Mouse (Mus musculus) hindbrain, embryonic 12.5 days (tissue): ENCODE results near the gene Prrt1. TPM values are rescaled to one million over a fixed set of nuclear protein-coding genes. Genes with fewer than 3 reads are reported as not detected.
A peak's percentile ranks its signal among the peaks of the same experiment; 100 is the strongest.

ENCODE experiments used
- ATAC-seq: fragments of 200-750 bp; cut with Nextera tagmentation; 2 replicates; pipeline ENCODE4 v1.8.0; 2017; ENCODE audit warnings: moderate TSS enrichment; ENCODE audit not compliant: low FRiP score
- H3K27ac ChIP-seq: fragments of 300-500 bp; sonication (generic); 2 replicates; pipeline ENCODE4 v1.5.1; 2016; ENCODE audit warnings: mild to moderate bottlenecking
- H3K27me3 ChIP-seq: fragments of 300-500 bp; sonication (generic); 2 replicates; pipeline ENCODE4 v1.6.1; 2016; ENCODE audit warnings: mild to moderate bottlenecking
- H3K36me3 ChIP-seq: fragments of 300-500 bp; sonication (generic); 2 replicates; pipeline ENCODE4 v1.6.1; 2016; ENCODE audit warnings: mild to moderate bottlenecking
- H3K4me1 ChIP-seq: fragments of 300-500 bp; sonication (generic); 2 replicates; pipeline ENCODE4 v1.6.1; 2016
- H3K4me2 ChIP-seq: fragments of 300-500 bp; sonication (generic); replicated peaks from 2 replicates; pipeline ENCODE4 v1.6.1; 2016; ENCODE audit warnings: mild to moderate bottlenecking
- H3K4me3 ChIP-seq: fragments of 300-500 bp; sonication (generic); 2 replicates; pipeline ENCODE4 v1.5.1; 2016; ENCODE audit warnings: mild to moderate bottlenecking
- H3K9ac ChIP-seq: fragments of 300-500 bp; sonication (generic); 2 replicates; pipeline ENCODE4 v1.6.1; 2016; ENCODE audit warnings: mild to moderate bottlenecking, moderate library complexity
- H3K9me3 ChIP-seq: fragments of 300-500 bp; sonication (generic); replicated peaks from 2 replicates; pipeline ENCODE4 v1.6.1; 2016; ENCODE audit warnings: mild to moderate bottlenecking
- WGBS: fragments of 180-500 bp; shearing (Covaris S2); methylation state at CpG from one replicate; pipeline ENCODE4 v1.1.7; 2016; 5-methylcytosine and 5-hydroxymethylcytosine counted together
- polyA plus RNA-seq: library from polyadenylated mRNA; unstranded; fragments of >200 nt; fragmentation: Nextera tagmentation; extraction: Ambion mirVana; gene quantifications from 2 replicates; pipeline ENCODE4 v1.2.1, GENCODE M21; 2016

Prrt1 gene
- polyA plus RNA-seq, 1 experiment from 2014 or later = 3.1 TPM

DNA sequence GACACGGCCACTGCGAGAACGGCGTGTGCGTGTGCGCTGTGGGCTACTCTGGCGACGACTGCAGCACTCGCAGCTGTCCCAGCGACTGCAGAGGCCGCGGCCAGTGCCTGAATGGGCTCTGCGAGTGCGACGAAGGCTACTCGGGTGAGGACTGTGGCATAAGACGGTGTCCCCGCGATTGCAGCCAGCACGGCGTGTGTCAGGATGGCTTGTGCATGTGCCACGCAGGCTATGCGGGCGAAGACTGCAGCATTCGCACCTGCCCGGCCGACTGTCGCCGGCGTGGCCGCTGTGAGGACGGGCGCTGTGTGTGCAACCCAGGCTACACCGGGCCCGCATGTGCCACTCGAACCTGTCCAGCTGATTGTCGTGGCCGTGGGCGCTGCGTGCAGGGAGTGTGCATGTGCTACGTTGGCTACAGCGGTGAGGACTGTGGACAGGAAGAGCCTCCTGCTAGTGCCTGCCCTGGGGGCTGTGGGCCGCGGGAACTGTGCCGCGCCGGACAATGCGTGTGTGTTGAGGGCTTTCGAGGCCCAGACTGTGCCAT, 43.0 kb downstream of the Prrt1 start:
- Histone ChIP-seq H3K9ac (no peak overlapping the region), H3K4me1 (peaks cover 17% of the 10 kb centered on the region), H3K4me3 (peak overlapping the region; percentile 34), H3K36me3 (no peaks in the 10 kb centered on the region), H3K27me3 (peaks cover 86% of the 10 kb centered on the region), H3K27ac (no peak overlapping the region), H3K4me2 (peak overlapping the region; percentile 64), H3K9me3 (no peaks in the 10 kb centered on the region)
- peak; percentile 7; the same call in 1 of the 2 replicates for ATAC-seq
- 36% methylated on average over 49 of the region's 49 CpGs for WGBS

DNA sequence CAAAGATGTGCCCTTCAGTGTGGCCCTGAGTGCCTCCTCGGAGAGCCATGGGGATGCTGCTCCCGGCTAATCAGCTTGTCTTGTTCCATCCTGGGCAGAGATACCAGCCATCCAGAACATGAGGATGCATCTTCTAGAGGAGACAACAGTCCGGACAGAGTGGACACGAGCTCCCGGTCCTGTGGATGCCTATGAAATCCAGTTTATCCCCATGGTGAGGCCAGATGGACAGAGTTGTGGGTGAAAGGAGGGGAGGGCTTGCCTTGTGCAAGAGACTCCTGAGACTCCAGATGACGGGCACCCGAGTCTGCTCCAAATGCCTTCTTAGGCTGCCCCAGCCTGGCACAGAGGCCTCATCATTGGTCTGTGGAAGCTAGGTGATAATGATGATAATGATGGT, 43.8 kb downstream of the Prrt1 start:
- H3K36me3 ChIP-seq = no peaks in the 10 kb centered on the region
- H3K9ac ChIP-seq = no peak overlapping the region
- no peak overlapping the region for H3K27ac ChIP-seq
- H3K9me3 ChIP-seq = no peaks in the 10 kb centered on the region
- no peak overlapping the region for H3K4me2 ChIP-seq
- no peak for ATAC-seq
- H3K27me3 ChIP-seq = peaks cover 84% of the 10 kb centered on the region
- no peak overlapping the region for H3K4me3 ChIP-seq
- H3K4me1 ChIP-seq = peaks cover 17% of the 10 kb centered on the region
- 86% methylated on average over 7 of the region's 7 CpGs for WGBS

DNA sequence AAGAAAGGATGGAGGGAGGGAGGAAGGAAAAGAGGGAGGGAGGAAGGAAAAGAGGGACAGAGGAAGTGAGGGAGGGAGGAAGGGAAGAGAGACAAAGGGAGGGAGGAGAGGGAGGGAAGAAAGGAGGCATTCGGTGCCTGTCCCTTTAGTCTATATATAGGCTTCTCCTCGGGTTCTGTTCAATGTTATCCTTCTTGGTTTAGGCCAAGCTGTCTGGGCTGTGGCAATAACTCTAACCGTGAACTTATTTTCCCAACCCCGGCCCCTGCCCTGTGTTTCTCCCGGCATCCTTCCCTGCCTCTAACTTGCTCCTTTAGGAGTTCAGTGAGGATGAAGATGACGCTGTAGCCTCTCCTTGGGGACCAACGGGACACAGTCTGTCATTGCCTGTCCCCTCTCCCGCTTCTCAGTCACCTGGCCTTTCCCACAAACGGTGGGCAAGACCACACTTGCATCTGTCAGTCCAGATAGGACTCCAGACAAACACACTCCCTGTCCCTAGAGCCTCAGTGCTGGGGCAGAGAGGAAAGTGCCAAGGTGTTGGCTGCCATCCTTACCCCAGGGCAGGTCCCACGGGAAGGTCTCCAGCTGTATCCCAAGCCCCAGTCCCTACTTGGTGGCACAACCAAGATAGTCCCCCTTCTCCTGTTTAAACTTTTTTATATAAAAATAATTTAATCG, 45.3 kb downstream of the Prrt1 start:
- Histone ChIP-seq H3K9me3 (no peaks in the 10 kb centered on the region), H3K36me3 (no peaks in the 10 kb centered on the region), H3K4me3 (no peak overlapping the region), H3K9ac (no peak overlapping the region), H3K27ac (no peak overlapping the region), H3K4me2 (no peak overlapping the region), H3K4me1 (peaks cover 17% of the 10 kb centered on the region), H3K27me3 (peaks cover 90% of the 10 kb centered on the region)
- ATAC-seq = no peak
- WGBS = 68% methylated on average over 11 of the region's 11 CpGs

DNA sequence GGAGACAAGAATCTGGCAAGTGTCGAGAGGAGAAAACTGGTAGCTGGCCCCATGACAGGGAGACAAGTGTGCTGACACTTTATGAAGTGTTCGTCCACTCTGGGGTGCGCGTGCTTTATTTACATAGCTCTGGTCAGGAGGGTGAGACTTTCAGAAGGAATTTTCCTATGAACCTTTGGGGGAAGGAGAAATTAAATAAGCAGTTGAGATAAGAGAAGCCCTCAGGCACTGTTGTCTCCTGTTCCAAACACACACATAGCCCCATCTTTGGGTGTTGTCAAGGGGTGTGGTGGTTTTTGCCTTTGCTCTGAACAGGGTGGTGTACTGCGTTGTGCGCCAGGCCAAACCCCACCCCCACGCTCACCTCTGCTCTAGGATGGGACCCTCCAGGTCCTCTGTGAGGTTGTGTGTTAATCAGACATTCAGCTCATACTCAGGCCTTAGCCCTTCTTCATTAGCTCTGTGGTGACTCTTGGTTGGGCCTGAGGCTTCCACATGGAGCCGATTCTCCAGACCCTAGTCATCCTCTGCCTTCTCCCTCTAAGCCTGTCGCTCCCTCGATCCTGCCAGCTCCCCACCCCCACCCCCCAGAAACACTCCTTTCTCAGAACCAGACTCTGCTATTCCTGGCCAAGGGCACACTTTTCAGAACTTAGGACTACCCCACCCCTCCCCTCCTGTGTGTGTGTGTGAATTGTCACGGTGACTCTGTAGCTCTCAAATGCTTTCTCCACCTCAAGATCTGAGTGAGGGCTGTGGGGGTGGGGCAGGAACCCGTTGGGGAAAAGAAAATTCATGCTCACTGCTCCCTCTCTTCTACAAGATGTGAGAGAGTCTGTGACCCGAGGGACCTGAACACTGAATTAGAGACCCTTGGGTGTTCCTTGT, 46.1 kb downstream of the Prrt1 start:
- Histone ChIP-seq H3K9ac (no peak overlapping the region), H3K4me1 (peaks cover 17% of the 10 kb centered on the region), H3K36me3 (no peaks in the 10 kb centered on the region), H3K27me3 (peaks cover 90% of the 10 kb centered on the region), H3K27ac (no peak overlapping the region), H3K4me3 (no peak overlapping the region), H3K9me3 (no peaks in the 10 kb centered on the region), H3K4me2 (no peak overlapping the region)
- 76% methylated on average over 13 of the region's 13 CpGs for WGBS
- ATAC-seq = no peak

DNA sequence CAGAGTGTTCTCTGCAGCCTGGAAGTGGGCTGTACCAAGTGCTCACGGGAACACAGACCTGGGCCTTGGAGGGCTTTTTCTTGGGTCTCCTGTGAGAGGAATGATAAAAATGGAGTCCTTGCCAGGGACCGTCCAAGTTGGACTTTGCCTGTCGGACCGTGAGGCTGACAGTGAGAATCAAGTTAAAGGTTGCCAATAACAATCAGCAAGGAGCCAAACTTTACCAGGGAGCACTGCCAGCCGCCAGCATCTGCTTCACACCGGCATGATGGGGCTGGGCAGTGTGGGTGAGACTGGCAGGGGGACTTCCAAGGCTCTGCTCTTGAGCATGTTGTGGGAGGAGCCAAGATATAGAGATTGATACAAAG, 46.7 kb downstream of the Prrt1 start:
- no peak for ATAC-seq
- no peak overlapping the region for H3K4me3 ChIP-seq

DNA sequence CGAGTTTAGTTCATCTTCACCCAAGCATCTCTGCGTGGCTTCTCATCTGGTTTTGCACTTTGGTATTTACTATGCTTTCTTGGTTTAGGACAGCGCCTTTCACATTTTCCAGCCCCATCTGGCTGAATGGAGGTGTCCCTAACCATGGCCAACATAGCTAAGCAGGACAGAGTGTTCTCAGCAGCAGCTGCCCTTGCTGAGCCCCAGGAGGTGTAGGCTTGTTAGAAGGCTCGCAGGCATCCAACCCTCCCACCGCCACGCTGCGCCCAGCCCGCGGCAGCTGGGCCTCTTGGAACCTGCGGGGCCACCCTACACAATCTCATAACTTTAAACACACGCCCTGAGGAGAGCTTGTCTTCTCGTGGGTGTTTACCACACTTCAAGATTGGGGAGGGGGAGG, 47.3 kb downstream of the Prrt1 start:
- Histone ChIP-seq H3K9ac (no peak overlapping the region), H3K4me1 (peaks cover 10% of the 10 kb centered on the region), H3K4me2 (no peak overlapping the region), H3K9me3 (no peaks in the 10 kb centered on the region), H3K27ac (no peak overlapping the region), H3K4me3 (no peak overlapping the region), H3K36me3 (no peaks in the 10 kb centered on the region), H3K27me3 (peaks cover 80% of the 10 kb centered on the region)
- WGBS = 74% methylated on average over 12 of the region's 12 CpGs
- ATAC-seq = no peak

More for the DNA sequence above, 46.7 kb downstream of the Prrt1 start:
- Histone ChIP-seq H3K27ac (no peak overlapping the region), H3K4me1 (peaks cover 16% of the 10 kb centered on the region), H3K27me3 (peaks cover 85% of the 10 kb centered on the region), H3K4me2 (no peak overlapping the region), H3K9ac (no peak overlapping the region), H3K9me3 (no peaks in the 10 kb centered on the region), H3K36me3 (no peaks in the 10 kb centered on the region)
- 82% methylated on average over 6 of the region's 6 CpGs for WGBS

DNA sequence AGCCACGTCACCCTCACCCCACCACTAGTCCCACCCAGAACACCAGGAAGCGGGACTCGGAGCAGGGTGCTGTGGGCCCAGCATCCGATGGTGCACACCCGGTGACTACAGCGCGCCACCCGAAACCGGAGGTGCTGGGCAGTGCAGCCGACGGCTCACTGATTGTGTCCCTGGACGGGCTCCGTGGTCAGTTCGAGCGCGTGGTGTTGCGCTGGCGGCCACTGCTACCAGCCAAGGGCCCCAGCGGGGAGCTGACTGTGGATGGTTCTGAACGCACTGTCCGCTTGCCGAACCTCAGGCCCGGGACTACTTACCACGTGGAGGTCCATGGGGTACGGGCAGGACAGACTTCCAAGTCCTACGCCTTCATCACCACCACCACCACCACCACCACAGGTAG, 50.9 kb downstream of the Prrt1 start:
- ATAC-seq = no peak
- 86% methylated on average over 26 of the region's 26 CpGs for WGBS
- no peak overlapping the region for H3K27ac ChIP-seq

DNA sequence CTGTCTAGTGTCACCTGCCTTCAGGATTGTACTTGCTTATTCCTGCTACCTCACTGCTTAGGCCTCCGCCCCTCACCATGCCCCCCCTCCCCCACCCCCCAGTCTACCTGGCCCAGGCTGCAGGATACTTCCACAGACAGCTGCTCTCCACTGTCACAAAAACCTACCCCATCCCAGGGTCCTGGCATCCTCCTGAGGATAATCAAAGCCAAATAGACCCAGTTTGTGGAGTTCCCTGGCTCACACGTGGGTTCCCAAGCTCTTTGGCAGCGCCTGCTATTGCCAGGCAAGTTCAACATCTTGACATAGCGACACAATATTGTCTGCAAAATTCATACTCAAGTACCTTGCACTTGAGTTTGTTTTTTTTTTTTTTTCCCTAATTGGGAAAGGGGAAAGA, 51.3 kb downstream of the Prrt1 start:
- no peak overlapping the region for H3K4me3 ChIP-seq
- no peaks in the 10 kb centered on the region for H3K36me3 ChIP-seq
- peaks cover 4% of the 10 kb centered on the region; the same call in 1 of the 2 replicates for H3K4me1 ChIP-seq
- WGBS = 85% methylated on average over 4 of the region's 4 CpGs
- no peaks in the 10 kb centered on the region for H3K9me3 ChIP-seq
- H3K27me3 ChIP-seq = peaks cover 43% of the 10 kb centered on the region
- H3K9ac ChIP-seq = no peak overlapping the region
- no peak overlapping the region for H3K4me2 ChIP-seq
- ATAC-seq = no peak
- H3K27ac ChIP-seq = no peak overlapping the region

More for the DNA sequence above, 50.9 kb downstream of the Prrt1 start:
- no peaks in the 10 kb centered on the region for H3K9me3 ChIP-seq
- no peak overlapping the region for H3K9ac ChIP-seq
- H3K4me3 ChIP-seq = no peak overlapping the region
- H3K4me2 ChIP-seq = no peak overlapping the region
- peaks cover 4% of the 10 kb centered on the region; the same call in 1 of the 2 replicates for H3K4me1 ChIP-seq
- no peaks in the 10 kb centered on the region for H3K36me3 ChIP-seq
- H3K27me3 ChIP-seq = peaks cover 47% of the 10 kb centered on the region

DNA sequence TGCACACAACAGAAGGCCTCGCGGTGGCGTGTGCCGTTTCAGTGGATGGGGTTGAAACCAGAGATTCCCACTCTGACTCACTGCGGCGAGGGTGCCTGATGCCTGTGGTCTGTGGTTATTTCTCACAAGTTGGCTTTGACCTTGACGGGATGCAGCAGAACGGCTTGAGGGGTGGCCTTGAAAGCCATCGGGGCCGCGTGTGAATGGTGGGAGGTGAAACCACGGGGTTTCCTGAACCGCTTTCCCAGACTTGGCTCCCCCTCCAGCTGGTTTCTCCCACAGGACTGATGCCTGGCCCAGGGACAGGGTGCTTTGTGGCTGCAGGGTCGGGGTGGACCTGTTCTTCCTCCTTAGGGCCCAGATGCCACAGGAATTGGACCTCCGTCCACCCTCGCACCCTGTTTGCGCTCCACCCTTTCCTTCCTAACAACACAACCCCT, 51.8 kb downstream of the Prrt1 start:
- no peak for ATAC-seq
- H3K27ac ChIP-seq = no peak overlapping the region
- H3K4me2 ChIP-seq = no peak overlapping the region
- no peaks in the 10 kb centered on the region for H3K9me3 ChIP-seq
- H3K9ac ChIP-seq = no peak overlapping the region
- H3K4me3 ChIP-seq = no peak overlapping the region
- H3K4me1 ChIP-seq = peaks cover 4% of the 10 kb centered on the region; the same call in 1 of the 2 replicates
- peaks cover 38% of the 10 kb centered on the region for H3K27me3 ChIP-seq
- 81% methylated on average over 17 of the region's 17 CpGs for WGBS
- H3K36me3 ChIP-seq = no peaks in the 10 kb centered on the region

DNA sequence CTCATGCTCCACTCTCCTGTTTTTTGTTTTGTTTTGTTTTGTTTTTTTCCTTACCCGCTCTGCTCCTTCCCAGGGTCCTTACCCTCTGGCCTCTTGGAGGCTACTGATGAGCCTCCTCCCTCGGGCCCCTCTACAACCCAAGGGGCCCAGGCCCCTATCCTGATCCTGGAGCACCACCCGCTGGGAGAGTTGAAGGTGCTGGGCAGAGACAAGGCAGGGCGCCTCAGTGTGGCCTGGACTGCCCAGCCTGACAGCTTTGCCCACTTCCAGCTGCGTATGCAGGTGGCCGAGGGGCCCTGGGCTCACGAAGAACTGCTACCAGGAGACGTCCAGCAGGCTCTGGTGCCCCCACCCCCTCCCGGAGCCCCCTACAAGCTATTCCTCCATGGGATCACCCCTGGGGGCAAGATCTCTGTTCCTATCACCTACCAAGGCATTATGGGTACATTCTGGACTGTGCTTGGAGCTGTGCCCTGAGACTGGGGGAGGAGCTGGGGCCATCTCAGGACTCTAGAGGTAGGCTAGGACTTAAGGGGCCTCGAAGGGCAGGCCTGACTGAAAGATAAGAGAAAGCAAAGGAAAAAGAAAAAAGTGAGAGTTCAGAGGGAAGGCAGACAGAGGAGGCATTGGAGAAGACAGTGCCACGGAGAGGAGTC, 52.7 kb downstream of the Prrt1 start:
- Histone ChIP-seq H3K36me3 (no peaks in the 10 kb centered on the region), H3K27me3 (peaks cover 29% of the 10 kb centered on the region), H3K4me2 (no peak overlapping the region), H3K4me3 (no peak overlapping the region), H3K9me3 (no peaks in the 10 kb centered on the region), H3K27ac (no peak overlapping the region), H3K4me1 (peaks cover 4% of the 10 kb centered on the region; the same call in 1 of the 2 replicates), H3K9ac (no peak overlapping the region)
- 75% methylated on average over 11 of the region's 11 CpGs for WGBS
- ATAC-seq = no peak
